Mouse (Mus musculus) myocyte (in vitro differentiated cells): ENCODE measurements at regions not wholly inside any gene's neighbourhood (a gene's known extent, or its start where the extent isn't known, plus 50 kb on each side); places are given as distances from the start of the nearest gene placed in this dataset.

Experiments used
- CEBPB ChIP-seq: IDR thresholded peaks from 2 replicates; pipeline ENCODE4 v1.6.1; 2011; ENCODE audit warnings: mild to moderate bottlenecking, moderate library complexity; ENCODE audit not compliant: poor library complexity, insufficient read depth, severe bottlenecking
- E2F4 ChIP-seq: IDR thresholded peaks from one replicate; pipeline ENCODE4 v1.6.1; 2011; ENCODE audit warnings: mild to moderate bottlenecking, control low read depth, moderate library complexity; ENCODE audit not compliant: insufficient read depth
- MAX ChIP-seq: IDR thresholded peaks from one replicate; pipeline ENCODE4 v1.6.1; 2011; ENCODE audit warnings: low read depth, mild to moderate bottlenecking, control low read depth
- MYOD1 ChIP-seq, 3 experiments: IDR thresholded peaks; one replicate each; pipeline ENCODE4 v1.6.1; 2011; ENCODE audit warnings: control low read depth in 2 of 3, low read depth in 2 of 3, mild to moderate bottlenecking in 2 of 3, moderate library complexity in 1 of 3; ENCODE audit not compliant: insufficient read length in 2 of 3, control insufficient read depth in 1 of 3
- MYOG ChIP-seq, 3 experiments: IDR thresholded peaks; one replicate each; pipeline ENCODE4 v1.6.1; 2011; ENCODE audit warnings: control low read depth in 2 of 3, low read depth in 2 of 3, mild to moderate bottlenecking in 2 of 3; ENCODE audit not compliant: insufficient read length in 2 of 3, control insufficient read depth in 1 of 3, insufficient read depth in 1 of 3
- POLR2A ChIP-seq: IDR thresholded peaks from one replicate; pipeline ENCODE4 v1.6.1; 2011; ENCODE audit warnings: low read depth, mild to moderate bottlenecking, control low read depth, moderate library complexity; ENCODE audit not compliant: insufficient read length
- POLR2AphosphoS2 ChIP-seq: IDR thresholded peaks from one replicate; pipeline ENCODE4 v1.6.1; 2011; ENCODE audit warnings: low read depth, control low read depth; ENCODE audit not compliant: insufficient read length
- REST ChIP-seq: IDR thresholded peaks from one replicate; pipeline ENCODE4 v1.6.1; 2011; ENCODE audit warnings: mild to moderate bottlenecking, control low read depth, moderate library complexity; ENCODE audit not compliant: insufficient read depth, insufficient read length
- SRF ChIP-seq: IDR thresholded peaks from one replicate; pipeline ENCODE4 v1.6.1; 2011; ENCODE audit warnings: low read depth; ENCODE audit not compliant: control insufficient read depth, insufficient read length
- TCF12 ChIP-seq: IDR thresholded peaks from one replicate; pipeline ENCODE4 v1.6.1; 2011; ENCODE audit warnings: mild to moderate bottlenecking, control low read depth; ENCODE audit not compliant: poor library complexity, insufficient read depth, severe bottlenecking
- TCF3 ChIP-seq: IDR thresholded peaks from one replicate; pipeline ENCODE4 v1.6.1; 2011; ENCODE audit warnings: low read depth, control low read depth; ENCODE audit not compliant: insufficient read length
- USF1 ChIP-seq: IDR thresholded peaks from one replicate; pipeline ENCODE4 v1.6.1; 2011; ENCODE audit warnings: low read depth, mild to moderate bottlenecking, control low read depth, moderate library complexity

GRCm38 (mm10) chr17:61474405-61474804 is 1406.7 kb downstream of the Efna5 start:
- no peak for TF ChIP-seq POLR2AphosphoS2
- TF ChIP-seq POLR2A: no peak
- no peak for TF ChIP-seq E2F4
- no peak for TF ChIP-seq TCF3
- TF ChIP-seq MYOD1 (IDR thresholded peaks at IDR 0.05; ENCODE audit: control insufficient read depth in 1 of 3, insufficient read length in 2 of 3, low read depth in 2 of 3): no peak
- TF ChIP-seq MAX: no peak
- TF ChIP-seq USF1: no peak
- TF ChIP-seq TCF12: no peak
- no peak for TF ChIP-seq REST
- no peak for TF ChIP-seq SRF
- no peak for TF ChIP-seq CEBPB
- TF ChIP-seq MYOG (IDR thresholded peaks at IDR 0.05; ENCODE audit: control insufficient read depth in 1 of 3, insufficient read depth in 1 of 3, insufficient read length in 2 of 3, low read depth in 2 of 3): no peak
